Mouse (Mus musculus) hindbrain, embryonic 12.5 days (tissue): ENCODE data around the gene Vamp2. TPM values are rescaled to one million over a fixed set of nuclear protein-coding genes. Genes with fewer than 3 reads are reported as not detected.
A peak's percentile ranks its signal among the peaks of the same experiment; 100 is the strongest.

Source experiments
- ATAC-seq: fragments of 200-750 bp; cut with Nextera tagmentation; 2 replicates; pipeline ENCODE4 v1.8.0; 2017; ENCODE audit warnings: moderate TSS enrichment; ENCODE audit not compliant: low FRiP score
- H3K27ac ChIP-seq: fragments of 300-500 bp; sonication (generic); 2 replicates; pipeline ENCODE4 v1.5.1; 2016; ENCODE audit warnings: mild to moderate bottlenecking
- H3K27me3 ChIP-seq: fragments of 300-500 bp; sonication (generic); 2 replicates; pipeline ENCODE4 v1.6.1; 2016; ENCODE audit warnings: mild to moderate bottlenecking
- H3K36me3 ChIP-seq: fragments of 300-500 bp; sonication (generic); 2 replicates; pipeline ENCODE4 v1.6.1; 2016; ENCODE audit warnings: mild to moderate bottlenecking
- H3K4me1 ChIP-seq: fragments of 300-500 bp; sonication (generic); 2 replicates; pipeline ENCODE4 v1.6.1; 2016
- H3K4me2 ChIP-seq: fragments of 300-500 bp; sonication (generic); replicated peaks from 2 replicates; pipeline ENCODE4 v1.6.1; 2016; ENCODE audit warnings: mild to moderate bottlenecking
- H3K4me3 ChIP-seq: fragments of 300-500 bp; sonication (generic); 2 replicates; pipeline ENCODE4 v1.5.1; 2016; ENCODE audit warnings: mild to moderate bottlenecking
- H3K9ac ChIP-seq: fragments of 300-500 bp; sonication (generic); 2 replicates; pipeline ENCODE4 v1.6.1; 2016; ENCODE audit warnings: mild to moderate bottlenecking, moderate library complexity
- H3K9me3 ChIP-seq: fragments of 300-500 bp; sonication (generic); replicated peaks from 2 replicates; pipeline ENCODE4 v1.6.1; 2016; ENCODE audit warnings: mild to moderate bottlenecking
- WGBS: fragments of 180-500 bp; shearing (Covaris S2); methylation state at CpG from one replicate; pipeline ENCODE4 v1.1.7; 2016; 5-methylcytosine and 5-hydroxymethylcytosine counted together
- polyA plus RNA-seq: library from polyadenylated mRNA; unstranded; fragments of >200 nt; fragmentation: Nextera tagmentation; extraction: Ambion mirVana; gene quantifications from 2 replicates; pipeline ENCODE4 v1.2.1, GENCODE M21; 2016

The Vamp2 gene
- polyA plus RNA-seq, 1 experiment from 2014 or later: 140 TPM

DNA sequence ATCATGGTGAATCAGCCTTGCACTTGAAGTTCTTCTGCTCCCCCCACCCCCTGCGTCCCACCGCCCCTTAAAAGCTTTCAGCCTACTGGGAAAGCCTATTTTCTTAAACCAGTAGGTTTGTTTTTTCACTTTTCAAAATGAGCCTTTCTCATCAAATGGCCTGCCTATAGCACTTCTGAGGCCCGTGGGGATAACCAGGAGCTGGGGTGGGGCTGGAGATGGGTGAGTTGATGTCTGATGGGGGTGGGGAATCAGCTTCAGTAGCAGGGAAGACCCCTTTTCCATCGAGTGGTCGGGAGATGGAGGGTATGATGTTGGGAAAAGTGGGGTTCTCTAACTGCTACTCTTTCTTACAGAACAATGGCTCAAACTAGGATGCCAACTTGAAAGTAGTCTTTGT lies 28.6 kb downstream of the Vamp2 start:
- Histone ChIP-seq H3K9me3 (no peaks in the 10 kb centered on the region), H3K36me3 (no peaks in the 10 kb centered on the region), H3K4me1 (peaks cover 32% of the 10 kb centered on the region), H3K27ac (no peak overlapping the region), H3K4me2 (peak overlapping the region; percentile 97), H3K27me3 (peaks cover 61% of the 10 kb centered on the region), H3K9ac (no peak overlapping the region), H3K4me3 (peak overlapping the region; percentile 84; the same call in 1 of the 2 replicates)
- WGBS: 58% methylated on average over 5 of the region's 5 CpGs
- ATAC-seq: no peak

DNA sequence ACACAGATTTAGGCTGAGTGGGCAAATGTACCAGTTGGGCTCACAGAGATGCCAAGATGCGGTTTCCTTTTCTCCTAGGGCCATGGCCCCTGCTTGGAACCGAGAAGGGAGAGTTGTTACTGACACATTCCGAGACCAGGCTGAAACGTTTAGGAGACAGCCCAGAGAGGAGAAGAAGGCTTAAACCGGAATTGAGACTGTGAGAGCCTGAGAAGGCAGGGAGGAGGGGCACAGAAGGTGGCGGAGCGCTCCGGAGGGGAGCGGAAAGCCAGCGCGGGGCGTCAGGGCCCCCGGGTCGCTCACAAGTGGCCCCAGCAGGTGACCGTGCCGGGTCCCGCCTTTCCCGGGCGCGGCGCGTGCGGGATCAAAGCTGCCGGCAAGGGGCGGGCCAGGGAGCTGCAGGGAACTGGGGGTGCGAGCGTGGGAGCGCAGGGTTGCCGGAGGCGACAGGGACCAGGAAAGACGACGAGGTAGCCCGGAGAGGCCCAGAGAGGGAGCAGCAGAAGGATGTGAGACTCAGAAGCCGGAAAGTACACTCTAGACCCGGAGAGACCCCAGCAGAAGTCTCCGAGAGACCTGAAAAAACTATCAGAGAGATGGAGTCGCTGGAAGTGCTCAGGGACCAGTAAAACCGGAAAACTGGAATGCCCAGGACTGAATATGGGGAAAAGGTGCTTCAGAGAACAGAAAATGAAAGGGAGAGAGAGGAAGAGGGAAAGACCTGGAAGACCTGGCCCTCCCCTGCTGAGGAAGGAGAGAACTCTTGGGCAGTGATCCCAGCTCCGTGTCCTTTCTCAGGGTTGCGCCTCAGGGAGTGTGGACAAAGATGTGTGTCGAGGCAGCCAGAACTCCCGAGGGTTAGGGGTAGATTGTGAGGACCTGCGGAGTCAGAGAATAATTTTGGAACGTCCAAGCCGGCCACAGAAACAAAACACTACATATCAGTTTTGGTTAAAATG lies 29.7 kb downstream of the Vamp2 start:
- H3K4me1 ChIP-seq: peaks cover 31% of the 10 kb centered on the region
- under 1% methylated on average over 45 of the region's 45 CpGs for WGBS
- peak overlapping the region; percentile 97 for H3K4me2 ChIP-seq
- H3K4me3 ChIP-seq: peak overlapping the region; percentile 84
- ATAC-seq: no peak
- peak overlapping the region; percentile 81 for H3K9ac ChIP-seq
- H3K27ac ChIP-seq: peak overlapping the region; percentile 44; the same call in 1 of the 2 replicates
- no peaks in the 10 kb centered on the region for H3K9me3 ChIP-seq
- H3K27me3 ChIP-seq: peaks cover 56% of the 10 kb centered on the region
- H3K36me3 ChIP-seq: no peaks in the 10 kb centered on the region

DNA sequence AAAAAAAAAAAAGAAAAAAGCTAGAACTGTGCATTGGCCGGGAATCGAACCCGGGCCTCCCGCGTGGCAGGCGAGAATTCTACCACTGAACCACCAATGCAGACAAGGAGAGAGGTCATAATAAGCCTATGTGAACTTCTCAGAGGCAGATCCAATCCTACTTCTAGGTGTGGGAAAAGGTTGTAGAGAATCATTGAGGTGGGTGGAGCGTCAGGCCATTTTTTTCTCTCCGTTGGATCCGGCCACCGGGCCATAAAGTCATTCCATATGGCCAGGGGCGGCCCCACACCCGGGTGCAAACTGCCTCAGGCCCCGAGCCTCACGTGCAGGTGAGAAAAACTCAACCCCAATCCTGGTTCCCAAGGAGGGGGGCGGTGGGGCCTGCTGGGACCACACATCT lies 30.5 kb downstream of the Vamp2 start:
- Histone ChIP-seq H3K4me1 (peaks cover 33% of the 10 kb centered on the region), H3K4me3 (peak overlapping the region; percentile 84), H3K27ac (no peak overlapping the region), H3K9ac (no peak overlapping the region), H3K27me3 (peaks cover 53% of the 10 kb centered on the region), H3K36me3 (no peaks in the 10 kb centered on the region), H3K4me2 (peak overlapping the region; percentile 97), H3K9me3 (no peaks in the 10 kb centered on the region)
- 1% methylated on average over 15 of the region's 15 CpGs for WGBS
- ATAC-seq: no peak

DNA sequence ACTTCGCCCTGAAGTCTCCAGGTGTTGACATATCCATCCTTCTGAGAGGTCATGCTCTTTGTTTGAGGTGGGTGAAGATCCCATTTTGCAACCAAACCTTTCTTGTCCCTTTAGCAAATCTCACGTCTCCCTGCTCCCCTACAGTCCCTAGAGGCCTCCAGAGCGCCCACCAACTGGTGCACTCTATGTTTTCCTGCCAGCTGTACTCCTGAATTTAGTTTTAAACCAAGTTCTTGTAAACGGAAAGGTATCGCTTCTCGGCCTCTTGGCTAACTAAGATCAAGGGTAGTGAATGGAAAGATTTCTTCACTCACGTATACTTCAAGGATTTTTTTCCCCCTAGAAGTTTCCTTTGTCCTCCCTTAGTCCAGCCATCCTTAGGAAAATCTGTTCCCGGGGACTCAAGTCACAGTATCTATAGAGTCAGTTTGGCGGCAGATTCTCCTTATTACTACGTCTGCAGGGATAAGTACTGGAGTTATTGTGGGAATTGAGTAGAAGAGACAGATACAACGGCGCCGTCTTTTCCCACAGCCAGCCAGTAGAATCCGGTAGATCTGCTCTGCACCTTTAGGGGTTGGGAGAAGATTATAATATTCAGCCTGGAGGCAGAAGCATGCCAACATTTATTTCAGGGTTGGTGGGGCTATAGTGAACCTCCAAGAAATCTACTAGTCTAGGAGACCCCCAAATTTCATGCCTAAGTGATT lies 31.3 kb downstream of the Vamp2 start:
- Histone ChIP-seq H3K9me3 (no peaks in the 10 kb centered on the region), H3K4me2 (peak overlapping the region; percentile 97), H3K4me1 (peaks cover 33% of the 10 kb centered on the region), H3K27me3 (peaks cover 46% of the 10 kb centered on the region), H3K9ac (no peak overlapping the region), H3K4me3 (peak overlapping the region; percentile 84), H3K36me3 (no peaks in the 10 kb centered on the region), H3K27ac (no peak overlapping the region)
- WGBS: 29% methylated on average over 14 of the region's 14 CpGs
- ATAC-seq: no peak

DNA sequence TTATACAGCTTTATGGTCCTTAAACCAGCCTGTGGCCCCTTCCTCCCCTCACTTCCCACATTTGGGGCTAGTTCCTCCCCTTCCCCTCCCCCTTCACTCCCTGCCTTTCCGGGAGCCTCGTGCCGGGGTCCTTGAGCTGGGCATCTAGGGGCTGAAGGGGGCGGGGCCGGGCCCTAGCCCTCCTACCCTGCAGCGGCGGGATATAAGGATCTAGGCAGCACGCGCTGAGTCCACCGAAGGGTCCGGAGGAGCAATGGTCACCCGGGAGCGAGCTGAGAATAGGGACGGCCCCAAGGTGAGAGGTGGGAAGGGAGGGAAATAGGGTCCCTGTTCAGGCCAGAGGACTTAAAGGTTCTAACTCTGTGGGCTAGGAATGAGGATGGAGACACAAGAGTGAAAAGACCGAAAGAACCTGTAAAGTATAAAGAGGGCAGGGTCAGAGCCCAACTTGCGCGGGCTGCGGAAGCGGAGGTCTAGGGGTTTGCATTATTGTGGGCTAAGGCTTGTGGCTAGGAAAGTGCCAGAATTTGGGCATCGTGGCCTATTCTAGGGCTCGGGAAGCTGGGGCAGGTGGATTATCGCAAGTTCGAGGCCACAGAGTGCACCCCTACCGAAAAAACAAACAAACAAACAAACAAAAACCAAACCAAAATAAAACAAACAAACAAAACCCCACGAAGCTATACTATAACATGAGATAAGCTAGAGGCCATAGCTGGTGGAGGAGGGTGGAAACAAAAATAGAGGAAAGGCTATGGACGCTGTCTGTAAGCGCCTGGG lies 32.1 kb downstream of the Vamp2 start, which contains the start of gene Hes7:
Hes7 (plus strand) TSS at position 184 of the 780 bp plus-strand sequence.
- no peak for ATAC-seq
- H3K27ac ChIP-seq: no peak within 1 kb of the TSS
- 2% methylated on average over 27 of the region's 27 CpGs for WGBS

DNA sequence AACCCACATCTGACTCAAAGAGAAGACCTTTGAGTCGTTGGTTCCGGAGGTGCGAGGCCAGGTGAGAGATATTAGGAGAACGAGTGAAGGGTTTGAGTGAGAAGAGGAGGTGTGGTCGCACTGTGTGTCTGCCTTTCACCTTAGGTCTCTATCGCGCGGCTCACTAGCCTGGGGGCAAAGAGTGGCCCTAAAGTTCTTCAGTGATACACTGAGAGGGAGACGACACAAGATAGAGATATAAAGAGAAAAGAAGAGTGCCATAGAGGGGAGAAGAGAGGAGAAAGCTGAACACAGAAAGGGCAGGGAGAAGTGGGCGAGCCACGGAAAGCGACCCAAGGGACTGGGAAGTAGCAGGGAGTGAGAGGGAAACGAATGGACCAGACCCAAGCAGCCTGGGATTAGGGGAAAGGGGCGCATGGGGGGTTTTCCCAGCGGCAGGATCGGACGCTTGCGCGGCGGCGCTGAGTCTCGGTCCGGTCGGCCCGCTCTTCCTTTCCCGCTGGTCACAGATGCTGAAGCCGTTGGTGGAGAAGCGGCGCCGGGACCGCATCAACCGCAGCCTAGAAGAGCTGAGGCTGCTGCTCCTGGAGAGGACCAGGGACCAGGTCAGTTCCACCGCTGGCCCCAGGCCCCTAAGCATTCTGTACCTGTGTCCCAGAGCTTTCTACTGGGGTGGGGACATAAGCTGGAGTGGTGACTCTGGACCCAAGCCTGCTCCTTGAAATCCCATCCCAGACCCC lies 32.9 kb downstream of the Vamp2 start:
- H3K9me3 ChIP-seq: no peaks in the 10 kb centered on the region
- no peak overlapping the region for H3K27ac ChIP-seq
- H3K9ac ChIP-seq: peak overlapping the region; percentile 77
- H3K4me3 ChIP-seq: peak overlapping the region; percentile 81
- ATAC-seq: no peak
- peaks cover 31% of the 10 kb centered on the region for H3K27me3 ChIP-seq
- H3K4me2 ChIP-seq: peak overlapping the region; percentile 97
- peaks cover 39% of the 10 kb centered on the region for H3K4me1 ChIP-seq
- 1% methylated on average over 28 of the region's 33 CpGs for WGBS
- H3K36me3 ChIP-seq: no peaks in the 10 kb centered on the region

More for the DNA sequence above, 32.1 kb downstream of the Vamp2 start, which contains the start of gene Hes7:
- Histone ChIP-seq H3K9me3 (no peaks in the 10 kb centered on the region), H3K36me3 (no peaks in the 10 kb centered on the region), H3K4me1 (peaks cover 33% of the 10 kb centered on the region), H3K4me3 (peak within 1 kb of the TSS; percentile 84), H3K27me3 (peaks cover 38% of the 10 kb centered on the region), H3K4me2 (peak within 1 kb of the TSS; percentile 97), H3K9ac (peak within 1 kb of the TSS; percentile 77)

DNA sequence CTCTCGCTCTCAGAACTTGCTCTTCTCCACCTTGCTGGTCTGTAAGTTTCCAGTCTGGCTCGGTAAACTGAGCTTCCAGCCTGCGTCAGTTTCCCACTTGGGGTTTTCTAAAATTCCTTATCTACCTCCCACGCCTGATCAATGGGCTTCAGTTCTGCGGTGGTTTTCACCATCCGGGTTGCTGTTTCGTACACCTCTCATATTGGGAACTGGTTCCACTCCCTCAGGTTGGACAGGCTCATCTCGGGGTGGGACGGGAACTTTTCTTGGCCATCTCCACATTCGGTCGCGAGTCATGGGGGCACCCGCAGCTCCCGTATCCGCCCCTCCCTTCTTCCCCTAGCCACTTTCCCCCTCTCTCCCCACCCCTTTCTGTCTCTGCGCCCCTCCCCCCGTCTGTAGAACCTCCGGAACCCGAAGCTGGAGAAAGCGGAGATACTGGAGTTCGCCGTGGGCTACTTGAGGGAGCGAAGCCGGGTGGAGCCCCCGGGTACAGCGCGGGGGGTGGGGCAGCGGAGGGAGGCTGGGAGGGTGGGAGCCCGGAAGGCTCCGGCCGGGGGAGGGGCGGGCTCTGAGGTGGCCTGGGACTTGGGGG lies 33.5 kb downstream of the Vamp2 start:
- Histone ChIP-seq H3K27me3 (peaks cover 26% of the 10 kb centered on the region), H3K9ac (peak overlapping the region; percentile 77), H3K4me1 (peaks cover 40% of the 10 kb centered on the region), H3K9me3 (no peaks in the 10 kb centered on the region), H3K36me3 (no peaks in the 10 kb centered on the region), H3K27ac (peak overlapping the region; percentile 77), H3K4me3 (peak overlapping the region; percentile 81), H3K4me2 (peak overlapping the region; percentile 97)
- WGBS: 1% methylated on average over 31 of the region's 32 CpGs
- ATAC-seq: no peak

DNA sequence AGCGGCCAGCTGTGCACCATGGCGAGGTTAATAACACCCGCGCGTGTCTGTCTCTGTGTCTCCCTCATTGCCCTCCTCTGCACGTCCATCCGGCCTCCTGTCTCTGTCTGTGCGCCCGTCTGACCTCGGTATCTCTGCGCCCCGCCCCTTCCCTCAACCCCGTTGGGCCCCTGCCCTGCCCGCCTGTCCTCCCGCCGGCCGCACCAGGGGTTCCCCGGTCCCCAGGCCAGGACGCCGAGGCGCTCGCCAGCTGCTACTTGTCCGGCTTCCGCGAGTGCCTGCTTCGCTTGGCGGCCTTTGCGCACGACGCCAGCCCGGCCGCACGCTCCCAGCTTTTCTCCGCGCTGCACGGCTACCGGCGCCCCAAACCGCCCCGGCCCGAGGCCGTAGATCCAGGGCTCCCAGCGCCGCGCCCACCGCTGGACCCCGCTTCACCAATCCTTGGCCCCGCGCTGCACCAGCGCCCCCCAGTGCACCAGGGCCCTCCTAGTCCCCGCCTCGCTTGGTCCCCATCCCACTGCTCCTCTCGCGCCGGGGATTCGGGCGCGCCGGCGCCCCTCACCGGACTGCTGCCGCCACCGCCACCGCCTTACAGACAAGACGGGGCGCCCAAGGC lies 34.2 kb downstream of the Vamp2 start, which contains the start of gene 9130213A22Rik:
9130213A22Rik (minus strand) TSS at position 254 of the 616 bp plus-strand sequence.
- Histone ChIP-seq H3K9ac (peak within 1 kb of the TSS; percentile 77), H3K4me2 (peak within 1 kb of the TSS; percentile 97), H3K27ac (peak within 1 kb of the TSS; percentile 77), H3K9me3 (no peaks in the 10 kb centered on the region), H3K36me3 (no peaks in the 10 kb centered on the region), H3K4me1 (peaks cover 37% of the 10 kb centered on the region), H3K4me3 (peak within 1 kb of the TSS; percentile 81), H3K27me3 (peaks cover 30% of the 10 kb centered on the region)
- ATAC-seq: peak; percentile 69
- under 1% methylated on average over 59 of the region's 66 CpGs for whole genome bisulfite sequencing

DNA sequence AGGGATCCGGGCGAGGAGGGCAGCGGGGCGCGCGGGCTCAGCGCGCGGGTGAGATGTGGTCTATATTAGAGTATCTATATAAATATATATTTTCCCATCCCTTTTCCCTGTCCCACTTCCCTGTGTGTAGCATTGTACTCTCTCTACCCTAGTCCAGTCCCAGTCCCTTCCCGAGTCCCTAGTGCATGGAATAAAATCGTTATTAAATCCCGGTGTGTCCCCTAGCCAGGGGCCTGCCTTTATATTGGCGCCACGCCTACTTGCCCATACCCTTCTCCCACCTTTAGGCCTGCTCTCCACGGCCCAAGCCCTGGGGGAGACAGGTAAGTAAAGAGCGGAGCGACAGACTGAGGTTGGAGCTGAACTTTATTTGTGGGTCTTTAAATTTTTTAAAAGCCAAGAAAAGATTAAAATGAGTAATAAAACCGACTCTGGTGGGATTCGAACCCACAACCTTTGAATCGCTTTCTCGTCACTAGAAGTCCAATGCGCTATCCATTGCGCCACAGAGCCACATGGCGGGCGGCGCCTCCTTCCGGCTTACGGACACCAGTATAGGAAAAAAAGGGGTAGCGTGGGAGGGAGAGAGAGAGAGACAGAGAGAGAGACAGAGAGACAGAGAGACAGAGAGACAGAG lies 34.9 kb downstream of the Vamp2 start:
- H3K36me3 ChIP-seq: no peaks in the 10 kb centered on the region
- H3K9me3 ChIP-seq: no peaks in the 10 kb centered on the region
- H3K9ac ChIP-seq: peak overlapping the region; percentile 77
- ATAC-seq: peak; percentile 11; the same call in 1 of the 2 replicates
- WGBS: under 1% methylated on average over 29 of the region's 29 CpGs
- H3K4me2 ChIP-seq: peak overlapping the region; percentile 97
- peak overlapping the region; percentile 81 for H3K4me3 ChIP-seq
- H3K27ac ChIP-seq: peak overlapping the region; percentile 77
- H3K27me3 ChIP-seq: peaks cover 35% of the 10 kb centered on the region
- peaks cover 37% of the 10 kb centered on the region for H3K4me1 ChIP-seq
